ENCODE assay signal across 8 mouse cellular contexts in the genomic region with DNA sequence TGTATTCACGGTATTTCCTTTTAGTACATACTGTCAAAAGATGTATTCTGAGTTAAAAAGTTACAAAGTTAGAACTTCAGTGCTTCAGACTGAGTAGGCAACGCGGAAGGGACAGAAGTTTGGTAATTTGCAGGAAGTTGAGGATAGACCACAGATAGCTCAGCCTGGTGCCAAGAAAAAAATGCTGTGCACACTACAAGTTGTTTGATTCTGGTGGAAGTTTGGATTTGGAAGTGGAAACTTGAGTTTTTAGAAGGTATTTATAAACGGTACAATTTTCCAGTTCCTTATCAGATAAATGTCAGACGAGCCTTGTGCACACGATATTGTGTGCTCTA. TPM values are rescaled to one million over a fixed set of nuclear protein-coding genes. Genes with fewer than 3 reads are reported as not detected.
DNase-seq lines count a peak whose midpoint lies in the region; ATAC-seq and TF ChIP-seq lines count a peak whose summit lies in the region.

No protein-coding gene starts in this region.

- H3K9me3 ChIP-seq in stomach, postnatal 0 days (ENCODE audit: control insufficient read depth, low read length), result no peaks in the 10 kb centered on the region

- H3K79me2 ChIP-seq in liver, adult 2 months (ENCODE audit: control insufficient read depth, insufficient read depth, low read length), result peaks cover 22% of the 10 kb centered on the region

- H3K4me3 ChIP-seq in embryonic fibroblast, embryonic 13.5 days (ENCODE audit: insufficient read depth, low read length), result peak overlapping the region; percentile 98
- peak overlapping the region; percentile 94; the same call in 1 of the 2 replicates for H3K4me3 ChIP-seq in liver, adult 2 months (ENCODE audit: insufficient read depth, low read depth, low read length)
- H3K4me3 ChIP-seq in stomach, postnatal 0 days (ENCODE audit: low read depth, low read length), result peak overlapping the region; percentile 89

- intact Hi-C loops in left cerebral cortex, postnatal 10 days (cut with DNase I), result loop anchor here (10.0 kb wide), 3 partner anchors 111 to 339 kb away; no protein-coding TSS in a partner anchor

- no peak for TF ChIP-seq POLR2A in embryonic fibroblast, embryonic 13.5 days (IDR thresholded peaks at IDR 0.05; ENCODE audit: low read depth, low read length)
- TF ChIP-seq POLR2A in liver, adult 2 months (IDR thresholded peaks at IDR 0.05; ENCODE audit: extremely low read depth, insufficient read depth, low read length), result no peak

- under 1% methylated on average over 6 of the region's 6 CpGs for WGBS in liver, adult 2 months
- WGBS in stomach, postnatal 0 days, result 5% methylated on average over 6 of the region's 6 CpGs

- H3K27me3 ChIP-seq in liver, adult 2 months (ENCODE audit: control insufficient read depth, insufficient read depth, low read length), result no peaks in the 10 kb centered on the region
- H3K27me3 ChIP-seq in stomach, postnatal 0 days (ENCODE audit: control insufficient read depth, insufficient read depth, low read length), result no peaks in the 10 kb centered on the region

- peak; percentile 12 for DNase-seq in embryo, embryonic 10 days (ENCODE audit: low spot score)
- no peak for DNase-seq in embryo, embryonic 10.5 days (ENCODE audit: low spot score)
- DNase-seq in 3T3-L1 (ENCODE audit: low read depth, low spot score), result peak; percentile 72
- peak; percentile 76 for DNase-seq in liver, adult 2 months (ENCODE audit: extremely low read depth, low read depth, low spot score)
- DNase-seq in stomach, postnatal 0 days (ENCODE audit: low spot score), result peak; percentile 23
- DNase-seq in left cerebral cortex, postnatal 10 days (ENCODE audit: extremely low spot score in 1 of 2, low spot score in 2 of 2), result no peak
- DNase-seq in layer of hippocampus, adult 9-10 months (ENCODE audit: low spot score), result no peak

- H3K36me3 ChIP-seq in liver, adult 2 months (ENCODE audit: control insufficient read depth, insufficient read depth, low read length), result no peaks in the 10 kb centered on the region
- no peaks in the 10 kb centered on the region for H3K36me3 ChIP-seq in stomach, postnatal 0 days (ENCODE audit: control insufficient read depth, insufficient read depth, low read length)

- ATAC-seq in stomach, postnatal 0 days (ENCODE audit: low FRiP score, low TSS enrichment), result no peak

- H3K4me2 ChIP-seq in stomach, postnatal 0 days (replicated peaks; ENCODE audit: low read depth), result peak overlapping the region; percentile 62

- peak overlapping the region; percentile 43; the same call in 1 of the 2 replicates for H3K9ac ChIP-seq in liver, adult 2 months (ENCODE audit: low read depth, low read length)
- peak overlapping the region; percentile 96 for H3K9ac ChIP-seq in stomach, postnatal 0 days (ENCODE audit: low read length)

- H3K4me1 ChIP-seq in embryonic fibroblast, embryonic 13.5 days (ENCODE audit: control insufficient read depth, insufficient read depth, low read length), result peaks cover 5% of the 10 kb centered on the region
- H3K4me1 ChIP-seq in liver, adult 2 months (ENCODE audit: control insufficient read depth, insufficient read depth, low read length), result peaks cover 22% of the 10 kb centered on the region
- no peaks in the 10 kb centered on the region for H3K4me1 ChIP-seq in stomach, postnatal 0 days (replicated peaks; ENCODE audit: control insufficient read depth, insufficient read depth)

- TF ChIP-seq EP300 in stomach, postnatal 0 days (optimal IDR thresholded peaks at IDR 0.05), result no peak

- no peak for TF ChIP-seq CTCF in embryonic fibroblast, embryonic 13.5 days (IDR thresholded peaks at IDR 0.05; ENCODE audit: borderline replicate concordance, insufficient read depth, low read length)
- no peak for TF ChIP-seq CTCF in liver, adult 2 months (IDR thresholded peaks at IDR 0.05; ENCODE audit: low read depth, low read length)
- TF ChIP-seq CTCF in stomach, postnatal 0 days (IDR thresholded peaks at IDR 0.05; ENCODE audit: low read depth), result no peak

- peak overlapping the region; percentile 51 for H3K27ac ChIP-seq in embryonic fibroblast, embryonic 13.5 days (ENCODE audit: insufficient read depth, low read length)
- no peak overlapping the region for H3K27ac ChIP-seq in liver, adult 2 months (replicated peaks; ENCODE audit: insufficient read depth, low read depth, low read length)
- peak overlapping the region; percentile 26; the same call in 1 of the 2 replicates for H3K27ac ChIP-seq in stomach, postnatal 0 days (replicated peaks)

RNA-seq across cellular contexts. Expression of a gene that starts 1.0 kb away (rescaled TPM):
- polyA plus RNA-seq in embryonic fibroblast, embryonic 13.5 days (2011; ENCODE audit: insufficient read length, low read depth, missing spikeins), result 24.0 and 26.3 TPM in 2 replicates
- total RNA-seq in liver, adult 2 months (2014; rRNA removed), result 29.8 and 31.7 TPM in 2 replicates
- polyA plus RNA-seq in liver, adult 2 months (2012; rRNA removed), result 4.7 and 5.1 TPM in 2 replicates
- 7.9 and 8.1 TPM in 2 replicates for polyA plus RNA-seq in stomach, postnatal 0 days (2015; fragmentation: Nextera tagmentation; extraction: Ambion mirVana)
- 10 to 100 TPM; 16.7 to 19.0 TPM for total RNA-seq in left cerebral cortex, postnatal 10 days (2021)

Comparison
In these comparisons a context has a peak if more than half of its experiments do, and no peak if none do; other contexts are left out.
1. DNase-seq: peak in embryo, embryonic 10 days (single experiment), 3T3-L1 (single experiment), liver, adult 2 months (single experiment) and stomach, postnatal 0 days (single experiment); none in embryo, embryonic 10.5 days (single experiment), left cerebral cortex, postnatal 10 days (0 of 2) and layer of hippocampus, adult 9-10 months (single experiment).
2. Peak in every context shown above with its lines, with median percentiles within 50 percentile points of each other: H3K4me3 ChIP-seq.